Mouse (Mus musculus) liver, adult 2 months (tissue): ENCODE measurements at regions not wholly inside any gene's neighbourhood (a gene's known extent, or its start where the extent isn't known, plus 50 kb on each side); places are given as distances from the start of the nearest gene placed in this dataset.

ENCODE experiments used
- DNase-seq: peaks from one replicate; pipeline ENCODE4 v3.0.0-alpha.2; 2011; ENCODE audit warnings: low read depth, low spot score; ENCODE audit errors: extremely low read depth
- H3K27ac ChIP-seq: fragments of 200-500 bp; replicated peaks from 2 replicates; pipeline ENCODE4 v1.5.1; 2012; ENCODE audit warnings: low read depth, mild to moderate bottlenecking, control low read depth, inconsistent platforms, low read length; ENCODE audit not compliant: insufficient read depth
- H3K27me3 ChIP-seq: fragments of 200-500 bp; 2 replicates; pipeline ENCODE4 v1.6.1; 2012; ENCODE audit warnings: mild to moderate bottlenecking, moderate library complexity, low read length, inconsistent platforms; ENCODE audit not compliant: control insufficient read depth, insufficient read depth
- H3K36me3 ChIP-seq: fragments of 200-500 bp; 2 replicates; pipeline ENCODE4 v1.6.1; 2012; ENCODE audit warnings: low read length, inconsistent platforms; ENCODE audit not compliant: control insufficient read depth, insufficient read depth
- H3K4me1 ChIP-seq: fragments of 200-500 bp; 2 replicates; pipeline ENCODE4 v1.6.1; 2011; ENCODE audit warnings: low read length; ENCODE audit not compliant: control insufficient read depth, insufficient read depth
- H3K4me3 ChIP-seq: fragments of 200-500 bp; 2 replicates; pipeline ENCODE4 v1.5.1; 2011; ENCODE audit warnings: low read depth, mild to moderate bottlenecking, control low read depth, low read length, moderate library complexity; ENCODE audit not compliant: insufficient read depth
- H3K79me2 ChIP-seq: fragments of 200-500 bp; 2 replicates; pipeline ENCODE4 v1.6.1; 2012; ENCODE audit warnings: inconsistent platforms, mild to moderate bottlenecking, low read length, moderate library complexity; ENCODE audit not compliant: control insufficient read depth, insufficient read depth
- H3K9ac ChIP-seq: fragments of 200-500 bp; 2 replicates; pipeline ENCODE4 v1.6.1; 2012; ENCODE audit warnings: low read depth, mild to moderate bottlenecking, control low read depth, inconsistent platforms, low read length
- CTCF ChIP-seq: fragments of 200-500 bp; IDR thresholded peaks from 2 replicates; pipeline ENCODE4 v1.5.1; 2011; ENCODE audit warnings: low read depth, low read length, control low read depth
- POLR2A ChIP-seq: fragments of 200-500 bp; IDR thresholded peaks from 2 replicates; pipeline ENCODE4 v1.6.1; 2011; ENCODE audit warnings: low read length, control low read depth; ENCODE audit not compliant: insufficient read depth; ENCODE audit errors: extremely low read depth
- WGBS: fragments of 180-500 bp; shearing (Covaris S2); methylation state at CpG from one replicate; pipeline ENCODE4 v1.1.7; 2018; 5-methylcytosine and 5-hydroxymethylcytosine counted together

- TF ChIP-seq POLR2A (no peak), CTCF (no peak)
- H3K27me3 ChIP-seq = no peaks in the 10 kb centered on the region
- H3K4me3 ChIP-seq = no peak overlapping the region
- 78% methylated on average over 5 of the region's 5 CpGs for WGBS
- H3K4me1 ChIP-seq = no peaks in the 10 kb centered on the region
- DNase-seq = no peak
- no peak overlapping the region for H3K9ac ChIP-seq
- H3K27ac ChIP-seq = no peak overlapping the region
- no peaks in the 10 kb centered on the region for H3K79me2 ChIP-seq
- no peaks in the 10 kb centered on the region for H3K36me3 ChIP-seq
These were observed 179.9 kb downstream of the Fgf10 start for GRCm38 (mm10) chr13:118849541-118849940.

GRCm38 (mm10) chr13:118850708-118851107, 181.1 kb downstream of the Fgf10 start:
- Histone ChIP-seq H3K27me3 (no peaks in the 10 kb centered on the region), H3K9ac (no peak overlapping the region), H3K4me1 (no peaks in the 10 kb centered on the region), H3K4me3 (no peak overlapping the region), H3K36me3 (no peaks in the 10 kb centered on the region), H3K27ac (no peak overlapping the region), H3K79me2 (no peaks in the 10 kb centered on the region)
- no peak for TF ChIP-seq POLR2A
- TF ChIP-seq CTCF = no peak
- WGBS = 79% methylated on average over 8 of the region's 8 CpGs
- DNase-seq = no peak

GRCm38 (mm10) chr13:118886339-118886810, 216.8 kb downstream of the Fgf10 start:
- Histone ChIP-seq H3K27me3 (no peaks in the 10 kb centered on the region), H3K4me1 (no peaks in the 10 kb centered on the region), H3K79me2 (no peaks in the 10 kb centered on the region), H3K36me3 (no peaks in the 10 kb centered on the region), H3K27ac (no peak overlapping the region), H3K9ac (no peak overlapping the region), H3K4me3 (no peak overlapping the region)
- 82% methylated on average over 9 of the region's 9 CpGs for WGBS
- TF ChIP-seq POLR2A (no peak), CTCF (no peak)
- no peak for DNase-seq

- 90% methylated on average over 4 of the region's 4 CpGs for WGBS
- H3K27me3 ChIP-seq = no peaks in the 10 kb centered on the region
- no peaks in the 10 kb centered on the region for H3K4me1 ChIP-seq
- DNase-seq = no peak
- H3K36me3 ChIP-seq = no peaks in the 10 kb centered on the region
- no peaks in the 10 kb centered on the region for H3K79me2 ChIP-seq
- H3K27ac ChIP-seq = no peak overlapping the region
- no peak overlapping the region for H3K9ac ChIP-seq
- TF ChIP-seq POLR2A (no peak), CTCF (no peak)
- H3K4me3 ChIP-seq = no peak overlapping the region
These were observed 225.5 kb downstream of the Fgf10 start for GRCm38 (mm10) chr13:118895079-118895478.

- no peak overlapping the region for H3K4me3 ChIP-seq
- H3K27ac ChIP-seq = no peak overlapping the region
- H3K79me2 ChIP-seq = no peaks in the 10 kb centered on the region
- no peaks in the 10 kb centered on the region for H3K27me3 ChIP-seq
- no peak overlapping the region for H3K9ac ChIP-seq
- TF ChIP-seq CTCF = no peak
- no peak for TF ChIP-seq POLR2A
- no peaks in the 10 kb centered on the region for H3K4me1 ChIP-seq
- 85% methylated on average over 2 of the region's 2 CpGs for WGBS
- H3K36me3 ChIP-seq = no peaks in the 10 kb centered on the region
- DNase-seq = no peak
These were observed 232.4 kb downstream of the Fgf10 start for GRCm38 (mm10) chr13:118901950-118902349.

- H3K4me3 ChIP-seq = no peak overlapping the region
- DNase-seq = no peak
- no peak overlapping the region for H3K27ac ChIP-seq
- 79% methylated on average over 2 of the region's 2 CpGs for WGBS
- no peaks in the 10 kb centered on the region for H3K36me3 ChIP-seq
- no peak for TF ChIP-seq POLR2A
- TF ChIP-seq CTCF = no peak
- no peaks in the 10 kb centered on the region for H3K79me2 ChIP-seq
- H3K4me1 ChIP-seq = no peaks in the 10 kb centered on the region
- H3K9ac ChIP-seq = no peak overlapping the region
- H3K27me3 ChIP-seq = no peaks in the 10 kb centered on the region
These were observed 240.8 kb downstream of the Fgf10 start for GRCm38 (mm10) chr13:118910351-118910750.
